Mouse (Mus musculus) adrenal gland, postnatal 36 days (tissue): ENCODE data around the gene Gm10057. TPM values are rescaled to one million over a fixed set of nuclear protein-coding genes. Genes with fewer than 3 reads are reported as not detected.
"Not testable (repeated sequence)": the region's sequence is repeated elsewhere in the genome, so short reads cannot be mapped to it uniquely, and the experiment has no call there.

Source experiments
- DNase-seq, 2 experiments: peaks; one replicate each; pipeline ENCODE4 v3.0.0; 2021; ENCODE audit warnings: mixed read lengths in 1 of 2
- long read RNA-seq, 2 experiments: library from polyadenylated mRNA; stranded (forward); transcript quantifications; one replicate each; pipeline ENCODE4 v2.0.0; 2021; ENCODE audit warnings: borderline sequencing depth in 2 of 2
- total RNA-seq, 2 experiments: library from RNA; stranded (reverse); gene quantifications; 2 replicates each; pipeline ENCODE4 v1.2.3; 2021

Gm10057 gene
- total RNA-seq, result not detected
- long read RNA-seq, experiment 1, result 0 reads
- long read RNA-seq, experiment 2, result 0 reads

DNA sequence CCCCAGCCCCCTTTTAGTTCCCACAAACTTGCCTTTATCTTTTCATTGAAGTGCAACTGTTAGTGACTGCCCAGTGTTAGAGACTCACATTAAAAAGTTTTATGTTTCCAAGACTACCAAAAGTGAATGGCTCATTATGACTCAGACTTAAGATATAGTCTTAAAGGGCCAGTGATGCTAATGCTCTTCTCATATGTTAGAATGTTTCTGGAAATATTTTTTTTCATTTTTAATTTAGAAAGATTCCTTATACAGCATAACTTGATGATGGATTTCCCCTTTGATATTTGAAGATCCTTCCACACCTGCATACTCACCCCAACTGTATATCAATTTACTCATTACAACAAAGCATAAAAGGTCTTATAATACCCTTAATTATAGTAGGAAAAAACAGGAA, at the start of gene Gm10057:
TSS of gene Gm10057 (minus strand) at position 101 of the 400 bp plus-strand sequence.
- not testable (repeated sequence) for DNase-seq

DNA sequence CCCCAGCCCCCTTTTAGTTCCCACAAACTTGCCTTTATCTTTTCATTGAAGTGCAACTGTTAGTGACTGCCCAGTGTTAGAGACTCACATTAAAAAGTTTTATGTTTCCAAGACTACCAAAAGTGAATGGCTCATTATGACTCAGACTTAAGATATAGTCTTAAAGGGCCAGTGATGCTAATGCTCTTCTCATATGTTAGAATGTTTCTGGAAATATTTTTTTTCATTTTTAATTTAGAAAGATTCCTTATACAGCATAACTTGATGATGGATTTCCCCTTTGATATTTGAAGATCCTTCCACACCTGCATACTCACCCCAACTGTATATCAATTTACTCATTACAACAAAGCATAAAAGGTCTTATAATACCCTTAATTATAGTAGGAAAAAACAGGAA, 21.1 kb downstream of the Gm10057 start, which contains the start of gene 4921511M17Rik:
TSS of gene 4921511M17Rik (minus strand) at position 101 of the 400 bp plus-strand sequence.
- DNase-seq, result not testable (repeated sequence)

DNA sequence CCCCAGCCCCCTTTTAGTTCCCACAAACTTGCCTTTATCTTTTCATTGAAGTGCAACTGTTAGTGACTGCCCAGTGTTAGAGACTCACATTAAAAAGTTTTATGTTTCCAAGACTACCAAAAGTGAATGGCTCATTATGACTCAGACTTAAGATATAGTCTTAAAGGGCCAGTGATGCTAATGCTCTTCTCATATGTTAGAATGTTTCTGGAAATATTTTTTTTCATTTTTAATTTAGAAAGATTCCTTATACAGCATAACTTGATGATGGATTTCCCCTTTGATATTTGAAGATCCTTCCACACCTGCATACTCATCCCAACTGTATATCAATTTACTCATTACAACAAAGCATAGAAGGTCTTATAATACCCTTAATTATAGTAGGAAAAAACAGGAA, 42.3 kb downstream of the Gm10057 start, which contains the start of gene Samt1:
TSS of gene Samt1 (minus strand) at position 101 of the 400 bp plus-strand sequence.
- not testable (repeated sequence) for DNase-seq

Other genes starting within 250 kb of the Gm10057 start
- gene Spin2c, start 222.8 kb downstream of the Gm10057 start, total RNA-seq, result under 1 TPM; 0.26 to 0.59 TPM
- not detected for gene Samt1, start 42.4 kb downstream of the Gm10057 start, total RNA-seq
- not detected for gene 4921511M17Rik, start 21.2 kb downstream of the Gm10057 start, total RNA-seq
- not detected for gene Gm15140, start 65.6 kb upstream of the Gm10057 start, total RNA-seq